Comparison of ENCODE assay signal across 24 mouse cellular contexts in the genomic region with DNA sequence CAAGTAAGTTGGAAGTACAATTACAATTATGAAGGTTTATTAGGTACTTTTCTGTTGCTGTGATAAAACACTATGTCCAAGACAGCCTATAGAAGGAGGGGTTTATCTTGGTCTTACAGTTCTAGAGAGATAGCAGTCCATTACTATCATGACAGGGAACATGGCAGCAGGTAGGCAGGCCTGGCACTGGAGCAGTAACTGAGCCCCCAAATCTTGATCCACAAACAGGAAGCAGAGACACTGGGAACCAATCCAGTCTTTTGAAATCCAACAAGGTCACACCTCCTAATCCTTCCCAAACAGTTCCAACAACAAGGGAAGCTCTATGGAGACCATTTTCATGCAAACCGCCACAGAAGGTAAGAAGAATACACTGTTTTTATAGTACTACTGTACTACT.
"Had no signal": no experiment of that assay in that cellular context is flagged by ENCODE, and none has a peak within 500 bp of the region (broad histone marks: within the 10 kb centered on the region; RNA-seq: fewer than 3 reads in every experiment).

No protein-coding gene starts in this region.

- H3K27me3 ChIP-seq: heart, embryonic 13.5 days; heart, embryonic 15.5 days; hindbrain, embryonic 13.5 days; hindbrain, embryonic 15.5 days; limb, embryonic 12.5 days; liver, embryonic 12.5 days had no signal

- H3K9me3 ChIP-seq: heart, embryonic 13.5 days; heart, embryonic 15.5 days; hindbrain, embryonic 13.5 days; hindbrain, embryonic 15.5 days; limb, embryonic 10.5 days; limb, embryonic 12.5 days; liver, embryonic 12.5 days had no signal

- H3K4me2 ChIP-seq: heart, embryonic 11.5 days; heart, embryonic 13.5 days; heart, embryonic 15.5 days; hindbrain, embryonic 13.5 days; hindbrain, embryonic 15.5 days; limb, embryonic 12.5 days; liver, embryonic 12.5 days had no signal

- H3K4me3 ChIP-seq: heart, embryonic 13.5 days; heart, embryonic 15.5 days; hindbrain, embryonic 13.5 days; hindbrain, embryonic 15.5 days; layer of hippocampus, adult 2 months; left cerebral cortex, adult 2 months; limb, embryonic 10.5 days; limb, embryonic 12.5 days; liver, embryonic 12.5 days had no signal

- DNase-seq: gastrocnemius, postnatal 14 days; gastrocnemius, postnatal 36 days; heart, adult 18-20 months; heart, postnatal 14 days; heart, postnatal 36 days; kidney, adult 11 months; kidney, adult 2 months; kidney, adult 9 months; kidney, postnatal 10 days; kidney, postnatal 25 days; kidney, postnatal 4 days; liver had no signal

- H3K9ac ChIP-seq: heart, embryonic 13.5 days; heart, embryonic 15.5 days; hindbrain, embryonic 13.5 days; hindbrain, embryonic 15.5 days; limb, embryonic 12.5 days; liver, embryonic 12.5 days had no signal

- ATAC-seq: hindbrain, postnatal 0 days; intestine, embryonic 16.5 days; liver, embryonic 12.5 days had no signal

- H3K36me3 ChIP-seq: hindbrain, embryonic 13.5 days; hindbrain, embryonic 15.5 days; limb, embryonic 10.5 days; limb, embryonic 12.5 days had no signal

- H3K27ac ChIP-seq: heart, embryonic 13.5 days; heart, embryonic 15.5 days; hindbrain, embryonic 13.5 days; hindbrain, embryonic 15.5 days; hindbrain, postnatal 0 days; left cerebral cortex, adult 2 months; limb, embryonic 10.5 days; limb, embryonic 12.5 days; liver, embryonic 12.5 days had no signal
